Mouse (Mus musculus) erythroblast, adult 5-6 weeks (primary cell): Measurements from ENCODE around the gene Mrs2. TPM values are rescaled to one million over a fixed set of nuclear protein-coding genes. Genes with fewer than 3 reads are reported as not detected.

Experiments used
- total RNA-seq, 2 experiments: library from RNA; stranded (forward) in 1 of 2; stranded (reverse) in 1 of 2; fragments of 150-400 nt in 1 of 2; fragments of 200-764, 138-1000 nt in 1 of 2; gene quantifications; 2 replicates each; pipeline versions ENCODE4 v1.2.3 to v1.2.4; 2015 to 2017; ENCODE audit warnings: low replicate concordance in 2 of 2

Gene Mrs2
- total RNA-seq, 2 experiments from 2014 or later: 3.2 to 4.4 TPM

Other genes starting within 250 kb of the Mrs2 start
- 110 and 132 TPM in 2 replicates for gene BC005537, start 218.7 kb downstream of the Mrs2 start, total RNA-seq (2015; ENCODE audit: low replicate concordance)
- gene BC005537, start 218.7 kb downstream of the Mrs2 start, total RNA-seq (2017; ENCODE audit: low replicate concordance): 106 and 118 TPM in 2 replicates
- gene Acot13, start 188.8 kb downstream of the Mrs2 start, total RNA-seq (2015; ENCODE audit: low replicate concordance): 27.8 and 32.5 TPM in 2 replicates
- 12.4 and 17.3 TPM in 2 replicates for gene Acot13, start 188.8 kb downstream of the Mrs2 start, total RNA-seq (2017; ENCODE audit: low replicate concordance)
- 16.3 and 25.7 TPM in 2 replicates for gene Tdp2, start 188.7 kb downstream of the Mrs2 start, total RNA-seq (2015; ENCODE audit: low replicate concordance)
- 16.3 and 17.6 TPM in 2 replicates for gene Tdp2, start 188.7 kb downstream of the Mrs2 start, total RNA-seq (2017; ENCODE audit: low replicate concordance)
- gene D130043K22Rik, start 175.2 kb downstream of the Mrs2 start, total RNA-seq (2015; ENCODE audit: low replicate concordance): 0.21 TPM in 1 of 2 replicates, not detected in the other
- 0.14 and 0.34 TPM in 2 replicates for gene D130043K22Rik, start 175.2 kb downstream of the Mrs2 start, total RNA-seq (2017; ENCODE audit: low replicate concordance)
- gene Aldh5a1, start 82.7 kb downstream of the Mrs2 start, total RNA-seq (2015; ENCODE audit: low replicate concordance): 0.21 and 0.38 TPM in 2 replicates
- gene Aldh5a1, start 82.7 kb downstream of the Mrs2 start, total RNA-seq (2017; ENCODE audit: low replicate concordance): 0.56 TPM in 1 of 2 replicates, not detected in the other
- gene Gpld1, start 77.2 kb downstream of the Mrs2 start, total RNA-seq (2015; ENCODE audit: low replicate concordance): not detected in 2 replicates
- not detected in 2 replicates for gene Gpld1, start 77.2 kb downstream of the Mrs2 start, total RNA-seq (2017; ENCODE audit: low replicate concordance)
- gene Dcdc2a, start 35.6 kb upstream of the Mrs2 start, total RNA-seq (2015; ENCODE audit: low replicate concordance): not detected in 2 replicates
- 0.14 TPM in 1 of 2 replicates, not detected in the other for gene Dcdc2a, start 35.6 kb upstream of the Mrs2 start, total RNA-seq (2017; ENCODE audit: low replicate concordance)